Mouse (Mus musculus): Measurements from ENCODE around the gene Cd80.

- TF ChIP-seq USF1 (IDR thresholded peaks at IDR 0.05; ENCODE audit: low read depth, low read length) (no peak), ETS1 (conservative IDR thresholded peaks at IDR 0.05; ENCODE audit: low read depth, low read length) (no peak), CTCF (conservative IDR thresholded peaks at IDR 0.05 in 1 of 2, IDR thresholded peaks at IDR 0.05 in 1 of 2; ENCODE audit: low read depth in 2 of 2, low read length in 2 of 2) (no peak), TCF12 (IDR thresholded peaks at IDR 0.05; ENCODE audit: low read depth, low read length) (no peak), EP300 (IDR thresholded peaks at IDR 0.05; ENCODE audit: low read length) (no peak), POLR2A (IDR thresholded peaks at IDR 0.05; ENCODE audit: low read depth, low read length) (no peak), ZNF384 (IDR thresholded peaks at IDR 0.05; ENCODE audit: low read depth, low read length) (0 out of 2 replicates have a peak, but pooled peaks have one; percentile 20), NELFE (IDR thresholded peaks at IDR 0.05; ENCODE audit: low read depth, low read length) (no peak), PAX5 (IDR thresholded peaks at IDR 0.05; ENCODE audit: low read length) (no peak), UBTF (IDR thresholded peaks at IDR 0.05; ENCODE audit: low read depth, low read length) (no peak), POLR2AphosphoS2 (IDR thresholded peaks at IDR 0.05; ENCODE audit: low read depth, low read length) (no peak), MAX (IDR thresholded peaks at IDR 0.05; ENCODE audit: low read length) (no peak), TBP (conservative IDR thresholded peaks at IDR 0.05; ENCODE audit: low read depth, low read length) (no peak)
These were observed 20.4 kb downstream of the Cd80 start for GRCm38 (mm10) chr16:38475681-38476311.
